Mouse (Mus musculus) cerebellum, adult 2 months (tissue): ENCODE results near the gene Fzd9. TPM values are rescaled to one million over a fixed set of nuclear protein-coding genes. Genes with fewer than 3 reads are reported as not detected.
"Not testable (repeated sequence)": the region's sequence is repeated elsewhere in the genome, so short reads cannot be mapped to it uniquely, and the experiment has no call there.

Source experiments
- DNase-seq, 2 experiments: peaks; one replicate each; pipeline ENCODE4 v3.0.0; 2021
- H3K27ac ChIP-seq: fragments of 200-500 bp; 2 replicates; pipeline ENCODE4 v1.5.1; 2012; ENCODE audit warnings: low read length, control low read depth, inconsistent platforms; ENCODE audit not compliant: insufficient read depth
- H3K27me3 ChIP-seq: fragments of 200-500 bp; 2 replicates; pipeline ENCODE4 v1.6.1; 2012; ENCODE audit warnings: inconsistent platforms, mild to moderate bottlenecking, low read length, moderate library complexity; ENCODE audit not compliant: control insufficient read depth, insufficient read depth
- H3K4me1 ChIP-seq: fragments of 200-500 bp; 2 replicates; pipeline ENCODE4 v1.6.1; 2011; ENCODE audit warnings: low read length; ENCODE audit not compliant: control insufficient read depth, insufficient read depth
- H3K4me3 ChIP-seq: fragments of 200-500 bp; replicated peaks from 2 replicates; pipeline ENCODE3; 2011; ENCODE audit warnings: mild to moderate bottlenecking, low read depth, low read length, control low read depth; ENCODE audit not compliant: insufficient read depth
- CTCF ChIP-seq: fragments of 200-500 bp; IDR thresholded peaks from 2 replicates; pipeline ENCODE4 v1.5.1; 2011; ENCODE audit warnings: low read depth, mild to moderate bottlenecking, control low read depth, low read length, moderate library complexity, borderline replicate concordance; ENCODE audit not compliant: insufficient read depth
- POLR2A ChIP-seq: fragments of 200-500 bp; IDR thresholded peaks from 2 replicates; pipeline ENCODE4 v1.6.1; 2011; ENCODE audit warnings: low read length, control low read depth, borderline replicate concordance; ENCODE audit not compliant: insufficient read depth
- WGBS: fragments of 180-500 bp; shearing (Covaris S2); methylation state at CpG from one replicate; pipeline ENCODE4 v1.1.7; 2018; 5-methylcytosine and 5-hydroxymethylcytosine counted together
- polyA plus RNA-seq: library from polyadenylated mRNA; depleted of rRNA; stranded (reverse); fragments of >200 nt; gene quantifications from 2 replicates; pipeline ENCODE4 v1.2.3, GENCODE M21; 2012; rRNA removed

Fzd9 gene
- polyA plus RNA-seq, 1 experiment, result 10.1 TPM

DNA sequence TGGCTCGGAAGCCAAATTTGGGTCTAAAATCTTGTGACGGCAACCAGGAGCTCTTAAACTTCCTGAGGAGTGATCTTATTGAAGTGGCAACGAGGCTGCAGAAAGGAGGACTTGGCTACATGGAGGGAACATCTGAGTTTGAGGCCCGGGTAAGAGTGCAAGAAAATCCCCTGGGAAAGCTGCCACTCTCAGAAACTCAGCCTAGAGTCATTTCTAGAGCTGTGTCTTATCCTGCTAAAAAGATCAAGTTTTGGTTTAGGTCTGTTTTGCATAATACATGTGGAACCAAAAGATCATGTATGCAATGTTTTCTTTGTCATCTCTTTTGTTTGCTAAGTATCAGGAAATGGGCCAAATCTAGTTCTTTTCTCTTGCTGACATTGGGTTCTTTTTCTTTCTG, 20.8 kb downstream of the Fzd9 start:
- no peak overlapping the region for H3K27ac ChIP-seq
- H3K4me1 ChIP-seq, result no peaks in the 10 kb centered on the region
- H3K4me3 ChIP-seq, result no peak overlapping the region
- 71% methylated on average over 4 of the region's 4 CpGs for whole genome bisulfite sequencing
- DNase-seq, result no peak
- no peak for TF ChIP-seq POLR2A
- TF ChIP-seq CTCF, result no peak
- H3K27me3 ChIP-seq, result no peaks in the 10 kb centered on the region

DNA sequence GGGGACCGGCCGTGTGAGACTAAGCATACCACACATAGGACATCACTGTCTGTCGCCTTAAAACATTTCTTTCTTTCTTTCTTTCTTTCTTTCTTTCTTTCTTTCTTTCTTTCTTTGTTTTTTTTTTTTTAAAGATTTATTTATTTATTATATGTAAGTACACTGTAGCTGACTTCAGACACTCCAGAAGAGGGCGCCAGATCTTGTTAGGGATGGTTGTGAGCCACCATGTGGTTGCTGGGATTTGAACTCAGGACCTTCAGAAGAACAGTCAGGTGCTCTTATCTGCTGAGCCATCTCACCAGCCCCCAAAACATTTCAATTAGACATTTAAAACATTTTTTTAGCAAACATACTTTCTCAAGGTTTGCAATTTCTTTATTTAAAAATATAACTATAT, 25.2 kb downstream of the Fzd9 start:
- not testable (repeated sequence) for H3K4me3 ChIP-seq, H3K4me1 ChIP-seq, H3K27me3 ChIP-seq, DNase-seq, H3K27ac ChIP-seq
- 97% methylated on average over 4 of the region's 4 CpGs for WGBS

DNA sequence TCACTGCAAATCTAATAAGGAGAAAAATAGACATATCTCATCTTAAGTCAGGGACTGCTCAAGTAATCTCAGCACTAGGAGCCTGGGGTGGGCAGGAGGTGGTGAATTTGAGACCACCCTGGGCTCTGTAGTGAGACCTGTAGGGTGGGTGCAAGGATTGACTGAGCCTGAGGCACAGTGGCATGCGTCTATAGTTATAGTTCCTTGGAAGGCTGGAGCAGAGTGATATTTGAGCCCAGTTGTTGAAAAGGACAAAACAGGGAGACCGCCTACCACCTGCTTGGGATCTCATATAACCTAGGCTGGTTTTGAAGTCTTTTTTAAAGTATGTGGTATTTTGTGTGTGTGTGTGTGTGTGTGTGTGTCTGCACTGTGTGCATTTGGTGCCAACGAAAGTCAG, 26.9 kb downstream of the Fzd9 start:
- no peak overlapping the region for H3K4me3 ChIP-seq
- no peak overlapping the region for H3K27ac ChIP-seq
- no peaks in the 10 kb centered on the region for H3K4me1 ChIP-seq
- no peak for TF ChIP-seq POLR2A
- TF ChIP-seq CTCF, result no peak
- H3K27me3 ChIP-seq, result no peaks in the 10 kb centered on the region
- WGBS, result 95% methylated on average over 3 of the region's 3 CpGs
- DNase-seq, result no peak

DNA sequence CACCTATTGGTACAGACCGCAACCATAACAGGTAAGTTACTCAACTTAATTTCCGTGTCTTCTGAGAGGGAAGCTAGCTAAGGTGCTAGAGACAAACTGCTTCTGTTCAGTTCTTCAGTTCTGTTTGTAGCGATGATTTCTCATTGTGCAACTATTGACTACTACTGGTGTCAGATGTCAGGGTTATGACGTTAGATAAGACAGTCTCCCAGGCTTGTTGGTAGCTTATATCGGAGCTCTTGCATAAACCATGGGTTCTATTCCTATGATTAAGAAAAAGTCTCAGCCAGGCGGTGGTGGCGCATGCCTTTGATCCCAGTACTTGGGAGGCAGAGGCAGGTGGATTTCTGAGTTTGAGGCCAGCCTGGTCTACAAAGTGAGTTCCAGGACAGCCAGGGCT, 29.0 kb downstream of the Fzd9 start:
- Histone ChIP-seq H3K27ac (no peak overlapping the region), H3K27me3 (no peaks in the 10 kb centered on the region), H3K4me3 (no peak overlapping the region), H3K4me1 (no peaks in the 10 kb centered on the region)
- 96% methylated on average over 7 of the region's 7 CpGs for WGBS
- no peak for DNase-seq
- TF ChIP-seq POLR2A (no peak), CTCF (no peak)

DNA sequence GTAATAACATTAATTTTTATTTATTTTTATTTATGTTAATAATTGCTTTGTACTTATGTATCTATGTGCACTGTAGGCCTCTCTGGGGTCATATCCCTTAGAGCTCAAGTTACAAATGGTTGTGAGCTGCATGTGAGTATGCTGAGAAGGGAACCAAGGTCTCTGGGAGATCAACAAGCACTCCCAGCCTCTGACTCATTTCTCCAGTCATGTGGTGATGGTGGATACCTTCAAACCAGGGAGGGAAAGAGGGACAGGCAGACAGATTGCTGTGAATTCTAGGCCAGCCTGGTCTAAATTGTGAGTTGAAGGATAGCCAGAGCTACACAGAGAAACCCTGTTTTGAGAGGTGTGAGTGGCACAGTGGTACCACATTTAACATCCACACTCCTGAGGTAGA, 30.1 kb downstream of the Fzd9 start:
- Histone ChIP-seq H3K27ac (no peak overlapping the region), H3K4me1 (no peaks in the 10 kb centered on the region), H3K27me3 (no peaks in the 10 kb centered on the region), H3K4me3 (no peak overlapping the region)
- no peak for TF ChIP-seq CTCF
- no peak for TF ChIP-seq POLR2A
- DNase-seq, result no peak

DNA sequence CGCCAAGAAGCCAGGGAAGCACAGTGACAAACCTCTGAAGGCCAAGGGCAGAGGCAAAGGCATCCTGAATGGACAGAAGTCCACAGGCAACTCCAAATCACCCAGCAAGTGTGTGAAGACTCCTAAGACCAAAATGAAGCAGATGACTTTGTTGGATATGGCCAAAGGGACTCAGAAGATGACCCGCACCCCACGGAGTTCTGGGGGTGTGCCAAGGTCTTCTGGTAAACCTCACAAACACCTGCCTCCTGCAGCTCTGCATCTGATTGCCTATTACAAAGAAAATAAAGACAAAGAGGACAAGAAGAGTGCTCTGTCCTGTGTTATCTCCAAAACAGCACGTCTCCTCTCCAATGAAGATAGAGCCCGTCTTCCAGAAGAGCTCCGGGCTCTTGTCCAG, 34.2 kb downstream of the Fzd9 start:
- 56% methylated on average over 6 of the region's 6 CpGs for WGBS
- no peaks in the 10 kb centered on the region for H3K27me3 ChIP-seq
- no peak overlapping the region for H3K4me3 ChIP-seq
- DNase-seq, result peak; percentile 43 to 47
- TF ChIP-seq POLR2A (no peak), CTCF (no peak)
- no peaks in the 10 kb centered on the region for H3K4me1 ChIP-seq
- no peak overlapping the region for H3K27ac ChIP-seq

DNA sequence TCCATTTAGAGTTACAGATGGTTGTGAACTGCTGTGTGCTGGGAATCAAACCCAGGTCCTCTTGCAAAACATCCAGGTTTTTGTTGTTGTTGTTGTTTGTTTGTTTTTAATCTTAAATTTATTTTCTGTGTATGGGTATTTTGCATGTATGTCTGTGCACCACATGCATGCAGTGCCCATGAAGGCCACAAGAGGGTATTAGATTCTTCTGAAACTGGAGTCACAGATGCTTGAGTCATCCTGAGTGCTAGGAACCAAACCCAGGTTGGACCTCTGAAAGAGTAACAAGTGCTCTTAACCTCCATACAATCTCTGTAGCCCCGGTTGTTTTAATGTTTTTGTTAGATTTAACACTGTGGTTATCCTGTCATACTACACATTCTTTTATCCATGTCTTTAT, 42.8 kb downstream of the Fzd9 start:
- H3K27me3 ChIP-seq, result no peaks in the 10 kb centered on the region
- no peak overlapping the region for H3K4me3 ChIP-seq
- no peak overlapping the region for H3K27ac ChIP-seq
- DNase-seq, result no peak
- TF ChIP-seq CTCF (no peak), POLR2A (no peak)
- H3K4me1 ChIP-seq, result no peaks in the 10 kb centered on the region
- WGBS, result 96% methylated on average over 1 of the region's 1 CpGs

DNA sequence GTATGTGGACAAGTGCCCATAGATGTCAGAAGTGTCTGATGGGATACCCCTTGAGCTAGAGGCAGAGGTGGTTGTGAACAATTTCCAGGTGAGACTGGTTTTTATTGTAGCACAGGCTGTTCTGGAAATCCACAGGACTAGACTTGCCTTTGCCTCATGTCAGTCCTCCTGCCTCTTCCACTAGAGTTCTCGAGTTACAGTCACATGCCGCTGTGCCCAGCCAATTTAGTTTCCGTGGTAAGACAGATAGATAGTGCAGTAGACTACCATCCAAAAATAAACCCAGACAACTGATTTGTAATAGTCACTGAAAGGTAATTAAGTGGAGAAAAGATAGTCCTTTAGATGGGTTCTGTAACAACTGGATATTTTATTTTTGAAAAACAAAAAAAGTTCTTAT, 48.3 kb downstream of the Fzd9 start:
- no peak for TF ChIP-seq CTCF
- no peak for TF ChIP-seq POLR2A
- H3K27ac ChIP-seq, result no peak overlapping the region
- no peaks in the 10 kb centered on the region for H3K4me1 ChIP-seq
- WGBS, result 81% methylated on average over 3 of the region's 3 CpGs
- no peak overlapping the region for H3K4me3 ChIP-seq
- H3K27me3 ChIP-seq, result no peaks in the 10 kb centered on the region
- no peak for DNase-seq

Other genes with a start within 250 kb of the Fzd9 start
- 59.0 and 65.1 TPM in 2 replicates for gene Abhd11, start 242.1 kb downstream of the Fzd9 start, polyA plus RNA-seq
- gene Stx1a, start 227.7 kb downstream of the Fzd9 start, polyA plus RNA-seq, result 12.1 and 12.4 TPM in 2 replicates
- gene Dnajc30, start 187.0 kb downstream of the Fzd9 start, polyA plus RNA-seq, result 45.4 and 46.6 TPM in 2 replicates
- 69.2 and 72.8 TPM in 2 replicates for gene Bud23, start 186.3 kb downstream of the Fzd9 start, polyA plus RNA-seq
- gene Vps37d, start 173.0 kb downstream of the Fzd9 start, polyA plus RNA-seq, result 17.7 and 19.8 TPM in 2 replicates
- 2.0 TPM in 2 replicates for gene Mlxipl, start 161.3 kb downstream of the Fzd9 start, polyA plus RNA-seq
- gene Tbl2, start 101.6 kb downstream of the Fzd9 start, polyA plus RNA-seq, result 17.6 and 18.5 TPM in 2 replicates
- 64.4 TPM in 2 replicates for gene Bcl7b, start 82.9 kb downstream of the Fzd9 start, polyA plus RNA-seq
- gene Baz1b, start 64.0 kb downstream of the Fzd9 start, polyA plus RNA-seq, result 75.3 and 77.4 TPM in 2 replicates
- gene Fkbp6, start 98.8 kb upstream of the Fzd9 start, polyA plus RNA-seq, result not detected in 2 replicates
- 0.08 TPM in 1 of 2 replicates, not detected in the other for gene Trim50, start 102.1 kb upstream of the Fzd9 start, polyA plus RNA-seq
- gene Nsun5, start 118.7 kb upstream of the Fzd9 start, polyA plus RNA-seq, result 41.8 and 45.6 TPM in 2 replicates
- 31.2 and 31.8 TPM in 2 replicates for gene Pom121, start 143.3 kb upstream of the Fzd9 start, polyA plus RNA-seq